Mouse (Mus musculus): ENCODE measurements around the gene Tspan18. TPM values are rescaled to one million over a fixed set of nuclear protein-coding genes. Genes with fewer than 3 reads are reported as not detected.

Gene Tspan18
- polyA plus RNA-seq, 1 experiment = 1.0 TPM

DNA sequence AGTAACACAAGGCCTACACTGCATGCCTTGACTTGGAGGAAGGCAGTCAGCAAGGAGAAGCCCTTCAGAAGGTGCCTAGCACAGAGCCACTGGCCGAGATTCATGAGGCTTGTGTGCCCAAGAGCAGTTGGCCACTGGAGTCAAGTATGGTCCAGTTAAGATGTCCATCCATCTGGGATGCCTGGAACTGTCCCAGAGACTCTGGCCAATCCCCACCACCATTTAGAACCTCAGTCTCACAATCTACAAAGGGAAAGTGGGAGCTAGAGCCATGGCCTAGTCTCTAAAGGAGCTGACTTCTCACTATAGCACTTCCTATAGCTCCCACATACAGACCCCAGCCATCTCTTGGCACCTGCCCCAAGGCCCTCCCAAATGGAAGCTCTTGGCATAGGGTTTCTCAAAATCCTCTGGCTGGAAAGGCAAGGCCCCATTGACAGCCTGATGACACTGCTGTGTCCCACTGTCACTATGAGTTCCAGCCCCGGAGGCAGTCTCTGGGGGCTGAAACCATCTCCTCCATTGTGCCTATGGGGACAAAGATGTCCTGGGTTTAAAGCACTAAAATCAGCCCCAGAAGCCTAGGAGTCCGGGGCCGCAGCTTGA, 158.0 kb downstream of the Tspan18 start:
- Histone ChIP-seq H3K9ac (ENCODE audit: low read depth, poor library complexity, severe bottlenecking) (no peak overlapping the region), H3K9me3 (replicated peaks; ENCODE audit: control insufficient read depth, insufficient read depth, low read length, poor library complexity, severe bottlenecking) (no peaks in the 10 kb centered on the region), H3K4me1 (ENCODE audit: control insufficient read depth, insufficient read depth, low read length) (peaks cover 5% of the 10 kb centered on the region), H3K27me3 (ENCODE audit: control insufficient read depth, insufficient read depth, low read length, poor library complexity, severe bottlenecking) (no peaks in the 10 kb centered on the region), H3K36me3 (ENCODE audit: control insufficient read depth, insufficient read depth, low read length, poor library complexity, severe bottlenecking) (no peaks in the 10 kb centered on the region), H3K27ac (ENCODE audit: insufficient read depth, low read length) (peak overlapping the region; percentile 56), H3K4me3 (ENCODE audit: low read depth, low read length) (peak overlapping the region; percentile 6; the same call in 1 of the 2 replicates)
- TF ChIP-seq CTCF (IDR thresholded peaks at IDR 0.05; ENCODE audit: low read depth, low read length) = no peak
- TF ChIP-seq POLR2A (IDR thresholded peaks at IDR 0.05; ENCODE audit: insufficient read depth, low read length) = no peak
- no peak for TF ChIP-seq EP300 (IDR thresholded peaks at IDR 0.05; ENCODE audit: insufficient read depth, low read depth, low read length)

GRCm38 (mm10) chr2:93175721-93176120, 158.6 kb downstream of the Tspan18 start:
- peaks cover 5% of the 10 kb centered on the region for H3K4me1 ChIP-seq (ENCODE audit: control insufficient read depth, insufficient read depth, low read length)

GRCm38 (mm10) chr2:93175278-93175677, 159.0 kb downstream of the Tspan18 start:
- Histone ChIP-seq H3K9ac (ENCODE audit: low read depth, poor library complexity, severe bottlenecking) (no peak overlapping the region), H3K4me3 (ENCODE audit: low read depth, low read length) (no peak overlapping the region), H3K27me3 (ENCODE audit: control insufficient read depth, insufficient read depth, low read length, poor library complexity, severe bottlenecking) (no peaks in the 10 kb centered on the region), H3K9me3 (replicated peaks; ENCODE audit: control insufficient read depth, insufficient read depth, low read length, poor library complexity, severe bottlenecking) (no peaks in the 10 kb centered on the region), H3K36me3 (ENCODE audit: control insufficient read depth, insufficient read depth, low read length, poor library complexity, severe bottlenecking) (no peaks in the 10 kb centered on the region), H3K27ac (ENCODE audit: insufficient read depth, low read length) (no peak overlapping the region), H3K4me1 (ENCODE audit: control insufficient read depth, insufficient read depth, low read length) (peaks cover 5% of the 10 kb centered on the region)
- TF ChIP-seq EP300 (IDR thresholded peaks at IDR 0.05; ENCODE audit: insufficient read depth, low read depth, low read length) = no peak
- TF ChIP-seq CTCF (IDR thresholded peaks at IDR 0.05; ENCODE audit: low read depth, low read length) = no peak
- TF ChIP-seq POLR2A (IDR thresholded peaks at IDR 0.05; ENCODE audit: insufficient read depth, low read length) = no peak

More at GRCm38 (mm10) chr2:93175721-93176120, 158.6 kb downstream of the Tspan18 start:
- H3K9ac ChIP-seq (ENCODE audit: low read depth, poor library complexity, severe bottlenecking) = no peak overlapping the region
- no peak overlapping the region for H3K4me3 ChIP-seq (ENCODE audit: low read depth, low read length)
- H3K9me3 ChIP-seq (replicated peaks; ENCODE audit: control insufficient read depth, insufficient read depth, low read length, poor library complexity, severe bottlenecking) = no peaks in the 10 kb centered on the region
- no peaks in the 10 kb centered on the region for H3K27me3 ChIP-seq (ENCODE audit: control insufficient read depth, insufficient read depth, low read length, poor library complexity, severe bottlenecking)
- H3K36me3 ChIP-seq (ENCODE audit: control insufficient read depth, insufficient read depth, low read length, poor library complexity, severe bottlenecking) = no peaks in the 10 kb centered on the region
- H3K27ac ChIP-seq (ENCODE audit: insufficient read depth, low read length) = no peak overlapping the region
- TF ChIP-seq CTCF (IDR thresholded peaks at IDR 0.05; ENCODE audit: low read depth, low read length) (no peak), EP300 (IDR thresholded peaks at IDR 0.05; ENCODE audit: insufficient read depth, low read depth, low read length) (no peak), POLR2A (IDR thresholded peaks at IDR 0.05; ENCODE audit: insufficient read depth, low read length) (no peak)

DNA sequence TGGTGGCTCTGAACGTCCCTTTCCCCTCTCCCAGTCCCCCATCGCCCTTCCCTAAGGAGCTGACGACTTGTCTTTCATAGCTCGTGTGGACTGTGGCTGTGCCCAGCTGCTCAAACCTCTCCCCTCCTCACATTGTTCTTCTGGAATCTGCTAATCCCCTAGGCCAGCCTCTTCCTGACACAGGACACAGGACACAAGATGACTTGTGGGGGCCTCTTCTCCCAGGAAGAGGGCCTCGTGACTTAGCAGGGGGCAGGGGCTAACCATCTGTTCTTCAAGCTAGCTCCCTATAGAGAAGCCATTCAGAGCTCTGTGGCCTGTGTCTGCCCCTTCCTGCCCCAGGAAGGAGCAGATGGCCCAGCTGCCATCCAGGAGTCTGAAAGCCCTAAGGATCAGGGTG, 160.1 kb downstream of the Tspan18 start:
- H3K27ac ChIP-seq (ENCODE audit: insufficient read depth, low read length) = no peak overlapping the region
- no peaks in the 10 kb centered on the region for H3K27me3 ChIP-seq (ENCODE audit: control insufficient read depth, insufficient read depth, low read length, poor library complexity, severe bottlenecking)

GRCm38 (mm10) chr2:93172460-93172859, 161.8 kb downstream of the Tspan18 start:
- peaks cover 5% of the 10 kb centered on the region for H3K4me1 ChIP-seq (ENCODE audit: control insufficient read depth, insufficient read depth, low read length)

More for the DNA sequence above, 160.1 kb downstream of the Tspan18 start:
- H3K4me3 ChIP-seq (ENCODE audit: low read depth, low read length) = no peak overlapping the region
- no peaks in the 10 kb centered on the region for H3K36me3 ChIP-seq (ENCODE audit: control insufficient read depth, insufficient read depth, low read length, poor library complexity, severe bottlenecking)
- no peak overlapping the region for H3K9ac ChIP-seq (ENCODE audit: low read depth, poor library complexity, severe bottlenecking)
- no peaks in the 10 kb centered on the region for H3K9me3 ChIP-seq (replicated peaks; ENCODE audit: control insufficient read depth, insufficient read depth, low read length, poor library complexity, severe bottlenecking)
- H3K4me1 ChIP-seq (ENCODE audit: control insufficient read depth, insufficient read depth, low read length) = peaks cover 5% of the 10 kb centered on the region
- peak; percentile 69 for TF ChIP-seq EP300 (IDR thresholded peaks at IDR 0.05; ENCODE audit: insufficient read depth, low read depth, low read length)
- TF ChIP-seq CTCF (IDR thresholded peaks at IDR 0.05; ENCODE audit: low read depth, low read length) = no peak
- no peak for TF ChIP-seq POLR2A (IDR thresholded peaks at IDR 0.05; ENCODE audit: insufficient read depth, low read length)

DNA sequence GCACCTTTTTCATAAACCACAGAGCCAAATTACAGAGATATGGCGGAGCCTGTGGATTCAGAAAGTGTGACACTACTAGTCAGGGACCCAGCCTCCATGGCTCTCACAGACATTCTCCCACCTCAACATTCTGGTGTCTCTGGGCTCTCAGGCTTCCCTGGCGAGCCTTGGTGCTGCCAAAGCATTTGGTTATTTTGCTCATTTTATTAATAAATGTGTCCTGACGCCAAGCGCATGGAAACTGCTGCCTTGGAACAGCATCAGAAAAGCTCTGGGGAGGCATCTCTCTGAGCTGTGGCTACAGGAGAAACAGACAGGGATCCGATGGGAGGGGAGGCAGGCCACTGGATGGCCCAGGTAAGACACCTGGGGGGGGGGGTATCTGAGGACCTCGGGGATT, 162.4 kb downstream of the Tspan18 start:
- peaks cover 5% of the 10 kb centered on the region for H3K4me1 ChIP-seq (ENCODE audit: control insufficient read depth, insufficient read depth, low read length)
- H3K36me3 ChIP-seq (ENCODE audit: control insufficient read depth, insufficient read depth, low read length, poor library complexity, severe bottlenecking) = no peaks in the 10 kb centered on the region
- TF ChIP-seq CTCF (IDR thresholded peaks at IDR 0.05; ENCODE audit: low read depth, low read length) (no peak), EP300 (IDR thresholded peaks at IDR 0.05; ENCODE audit: insufficient read depth, low read depth, low read length) (no peak), POLR2A (IDR thresholded peaks at IDR 0.05; ENCODE audit: insufficient read depth, low read length) (no peak)
- H3K9me3 ChIP-seq (replicated peaks; ENCODE audit: control insufficient read depth, insufficient read depth, low read length, poor library complexity, severe bottlenecking) = no peaks in the 10 kb centered on the region
- H3K27me3 ChIP-seq (ENCODE audit: control insufficient read depth, insufficient read depth, low read length, poor library complexity, severe bottlenecking) = no peaks in the 10 kb centered on the region
- H3K9ac ChIP-seq (ENCODE audit: low read depth, poor library complexity, severe bottlenecking) = no peak overlapping the region
- H3K4me3 ChIP-seq (ENCODE audit: low read depth, low read length) = no peak overlapping the region
- no peak overlapping the region for H3K27ac ChIP-seq (ENCODE audit: insufficient read depth, low read length)

More at GRCm38 (mm10) chr2:93172460-93172859, 161.8 kb downstream of the Tspan18 start:
- no peaks in the 10 kb centered on the region for H3K9me3 ChIP-seq (replicated peaks; ENCODE audit: control insufficient read depth, insufficient read depth, low read length, poor library complexity, severe bottlenecking)
- H3K4me3 ChIP-seq (ENCODE audit: low read depth, low read length) = no peak overlapping the region
- TF ChIP-seq EP300 (IDR thresholded peaks at IDR 0.05; ENCODE audit: insufficient read depth, low read depth, low read length) (peak; percentile 67), POLR2A (IDR thresholded peaks at IDR 0.05; ENCODE audit: insufficient read depth, low read length) (no peak), CTCF (IDR thresholded peaks at IDR 0.05; ENCODE audit: low read depth, low read length) (no peak)
- H3K27ac ChIP-seq (ENCODE audit: insufficient read depth, low read length) = no peak overlapping the region
- H3K36me3 ChIP-seq (ENCODE audit: control insufficient read depth, insufficient read depth, low read length, poor library complexity, severe bottlenecking) = no peaks in the 10 kb centered on the region
- no peaks in the 10 kb centered on the region for H3K27me3 ChIP-seq (ENCODE audit: control insufficient read depth, insufficient read depth, low read length, poor library complexity, severe bottlenecking)
- H3K9ac ChIP-seq (ENCODE audit: low read depth, poor library complexity, severe bottlenecking) = no peak overlapping the region
